ENCODE assay signal across 13 mouse cellular contexts in genomic region chr10:116382826-116383685, GRCm38 (mm10).
A peak's percentile ranks its signal among the peaks of the same experiment; 100 is the strongest.
DNase-seq lines count a peak whose midpoint lies in the region; ATAC-seq and TF ChIP-seq lines count a peak whose summit lies in the region.
"Had no signal": no experiment of that assay in that cellular context is flagged by ENCODE, and none has a peak within 500 bp of the region (broad histone marks: within the 10 kb centered on the region; RNA-seq: fewer than 3 reads in every experiment).

No protein-coding gene starts in this region.

- no peak overlapping the region for H3K4me2 ChIP-seq in hindbrain, embryonic 14.5 days (replicated peaks)
- no peak overlapping the region for H3K4me2 ChIP-seq in neural tube, embryonic 12.5 days (replicated peaks)
- H3K4me2 ChIP-seq: liver, embryonic 12.5 days; midbrain, embryonic 13.5 days had no signal

- no peak for ATAC-seq in hindbrain, embryonic 14.5 days (ENCODE audit: low FRiP score)
- ATAC-seq in neural tube, embryonic 12.5 days (ENCODE audit: low FRiP score, low read depth) = peak; percentile 79
- ATAC-seq: liver, embryonic 12.5 days; midbrain, embryonic 13.5 days had no signal

- in situ Hi-C loops in ES-E14 (cut with MboI; ENCODE audit: low sequenced_read_pairs in 2 of 2, unreplicated experiment in 2 of 2) = no loop called here

- 0 out of 2 replicates have a peak overlapping the region, but pooled peaks have one; percentile 16 for H3K27ac ChIP-seq in hindbrain, embryonic 10.5 days
- H3K27ac ChIP-seq in hindbrain, embryonic 14.5 days = no peak overlapping the region
- H3K27ac ChIP-seq in ES-E14 (ENCODE audit: insufficient read depth, low read depth, low read length, poor library complexity, severe bottlenecking) = no peak overlapping the region
- no peak overlapping the region for H3K27ac ChIP-seq in forebrain, embryonic 10.5 days
- H3K27ac ChIP-seq in neural tube, embryonic 12.5 days = no peak overlapping the region
- H3K27ac ChIP-seq: liver, embryonic 12.5 days; midbrain, embryonic 13.5 days had no signal

- WGBS in hindbrain, embryonic 10.5 days = 52% methylated on average over 13 of the region's 13 CpGs
- 37% methylated on average over 13 of the region's 13 CpGs for WGBS in hindbrain, embryonic 14.5 days
- WGBS in forebrain, embryonic 10.5 days = 40% methylated on average over 13 of the region's 13 CpGs
- 32% methylated on average over 13 of the region's 13 CpGs for WGBS in neural tube, embryonic 12.5 days

- DNase-seq in hindbrain, embryonic 10.5 days (ENCODE audit: low spot score) = no peak
- DNase-seq in hindbrain, embryonic 14.5 days (ENCODE audit: low spot score) = no peak
- peak; percentile 42 for DNase-seq in ES-E14 (ENCODE audit: low read depth, low spot score)
- DNase-seq in forebrain, embryonic 10.5 days (ENCODE audit: extremely low spot score, low spot score) = peak; percentile 27
- no peak for DNase-seq in layer of hippocampus, postnatal 14 days (ENCODE audit: low spot score in 2 of 2)
- DNase-seq in adrenal gland, postnatal 10 days = no peak
- no peak for DNase-seq in cerebellum, postnatal 25 days
- DNase-seq: cerebellum, postnatal 36 days; lung, postnatal 10 days; spleen, adult 18-20 months had no signal

- H3K27me3 ChIP-seq in hindbrain, embryonic 10.5 days (ENCODE audit: insufficient read depth, poor library complexity, severe bottlenecking) = peaks cover 30% of the 10 kb centered on the region
- no peaks in the 10 kb centered on the region; the same call in 1 of the 2 replicates for H3K27me3 ChIP-seq in hindbrain, embryonic 14.5 days (ENCODE audit: control insufficient read depth, insufficient read depth, low read length)
- peaks cover 82% of the 10 kb centered on the region for H3K27me3 ChIP-seq in forebrain, embryonic 10.5 days (ENCODE audit: poor library complexity, severe bottlenecking)
- no peaks in the 10 kb centered on the region; the same call in 1 of the 2 replicates for H3K27me3 ChIP-seq in neural tube, embryonic 12.5 days (replicated peaks)
- H3K27me3 ChIP-seq: liver, embryonic 12.5 days had no signal

- peaks cover 12% of the 10 kb centered on the region for H3K4me1 ChIP-seq in hindbrain, embryonic 10.5 days (replicated peaks)
- peaks cover 9% of the 10 kb centered on the region; the same call in 1 of the 2 replicates for H3K4me1 ChIP-seq in hindbrain, embryonic 14.5 days (replicated peaks; ENCODE audit: control insufficient read depth, insufficient read depth, low read length)
- H3K4me1 ChIP-seq in ES-E14 (ENCODE audit: control insufficient read depth in 2 of 2, insufficient read depth in 2 of 2, low read length in 2 of 2, poor library complexity in 1 of 2) = peaks cover 0 to 4% of the 10 kb centered on the region in 2 experiments; a peak in 1 of 4 replicates
- H3K4me1 ChIP-seq in forebrain, embryonic 10.5 days = peaks cover 15% of the 10 kb centered on the region
- peaks cover 15% of the 10 kb centered on the region; the same call in 1 of the 2 replicates for H3K4me1 ChIP-seq in neural tube, embryonic 12.5 days
- H3K4me1 ChIP-seq: liver, embryonic 12.5 days had no signal

- no peak overlapping the region for H3K4me3 ChIP-seq in hindbrain, embryonic 10.5 days
- no peak overlapping the region for H3K4me3 ChIP-seq in hindbrain, embryonic 14.5 days (replicated peaks; ENCODE audit: low read length)
- H3K4me3 ChIP-seq in ES-E14 (ENCODE audit: insufficient read depth in 1 of 2, low read depth in 1 of 2, low read length in 2 of 2, poor library complexity in 1 of 2, severe bottlenecking in 1 of 2) = no peak overlapping the region
- H3K4me3 ChIP-seq in forebrain, embryonic 10.5 days = no peak overlapping the region
- no peak overlapping the region for H3K4me3 ChIP-seq in neural tube, embryonic 12.5 days
- H3K4me3 ChIP-seq: liver, embryonic 12.5 days; midbrain, embryonic 13.5 days had no signal

- no peaks in the 10 kb centered on the region for H3K36me3 ChIP-seq in hindbrain, embryonic 10.5 days
- no peaks in the 10 kb centered on the region for H3K36me3 ChIP-seq in hindbrain, embryonic 14.5 days (replicated peaks; ENCODE audit: control insufficient read depth, insufficient read depth)
- no peaks in the 10 kb centered on the region for H3K36me3 ChIP-seq in ES-E14 (ENCODE audit: control insufficient read depth, insufficient read depth, low read length, poor library complexity, severe bottlenecking)
- no peaks in the 10 kb centered on the region for H3K36me3 ChIP-seq in forebrain, embryonic 10.5 days (replicated peaks)
- no peaks in the 10 kb centered on the region for H3K36me3 ChIP-seq in neural tube, embryonic 12.5 days
- H3K36me3 ChIP-seq: liver, embryonic 12.5 days; midbrain, embryonic 13.5 days had no signal

- no peaks in the 10 kb centered on the region for H3K9me3 ChIP-seq in hindbrain, embryonic 10.5 days
- no peaks in the 10 kb centered on the region for H3K9me3 ChIP-seq in hindbrain, embryonic 14.5 days (ENCODE audit: control insufficient read depth, low read length)
- H3K9me3 ChIP-seq in ES-E14 (ENCODE audit: control insufficient read depth, insufficient read depth, low read depth, low read length) = no peaks in the 10 kb centered on the region
- no peaks in the 10 kb centered on the region for H3K9me3 ChIP-seq in forebrain, embryonic 10.5 days
- H3K9me3 ChIP-seq in neural tube, embryonic 12.5 days = no peaks in the 10 kb centered on the region
- H3K9me3 ChIP-seq: liver, embryonic 12.5 days; midbrain, embryonic 13.5 days had no signal

- no peak overlapping the region for H3K9ac ChIP-seq in hindbrain, embryonic 14.5 days
- H3K9ac ChIP-seq in ES-E14 (ENCODE audit: insufficient read depth, low read depth, low read length, poor library complexity, severe bottlenecking) = no peak overlapping the region
- H3K9ac ChIP-seq in neural tube, embryonic 12.5 days = no peak overlapping the region
- H3K9ac ChIP-seq: liver, embryonic 12.5 days; midbrain, embryonic 13.5 days had no signal

TF ChIP-seq in ES-E14, 5 proteins besides CTCF, POLR2A, EP300 and RAD21:
- TF ChIP-seq ZC3H11A (IDR thresholded peaks at IDR 0.05; ENCODE audit: borderline replicate concordance, low read depth, low read length) (no peak), MAFK (IDR thresholded peaks at IDR 0.05; ENCODE audit: insufficient read depth, low read depth, low read length) (no peak), CHD2 (IDR thresholded peaks at IDR 0.05; ENCODE audit: low read depth, low read length) (no peak), ZNF384 (IDR thresholded peaks at IDR 0.05; ENCODE audit: low read depth, low read length) (no peak), HCFC1 (IDR thresholded peaks at IDR 0.05; ENCODE audit: borderline replicate concordance, insufficient read depth, low read length) (no peak)

Comparison
In these comparisons a context has a peak if more than half of its experiments do, and no peak if none do; other contexts are left out.
1. DNase-seq: peak in ES-E14 (single experiment) and forebrain, embryonic 10.5 days (single experiment); none in hindbrain, embryonic 10.5 days (single experiment), hindbrain, embryonic 14.5 days (single experiment), layer of hippocampus, postnatal 14 days (0 of 2), adrenal gland, postnatal 10 days (single experiment) and cerebellum, postnatal 25 days (0 of 2).